Mouse (Mus musculus): Measurements from ENCODE around the gene Arhgef6.

The Arhgef6 gene

GRCm38 (mm10) chrX:57303188-57303878 is 35.2 kb downstream of the Arhgef6 start:
- DNase-seq (ENCODE audit: low spot score): no peak

GRCm38 (mm10) chrX:57298946-57299345 is 39.6 kb downstream of the Arhgef6 start:
- peak; percentile 13 for DNase-seq (ENCODE audit: low spot score)

- no peak for DNase-seq (ENCODE audit: low spot score)
These were observed 50.1 kb downstream of the Arhgef6 start for GRCm38 (mm10) chrX:57288458-57288857.

GRCm38 (mm10) chrX:57286281-57286680 is 52.2 kb downstream of the Arhgef6 start:
- DNase-seq (ENCODE audit: low spot score): no peak

GRCm38 (mm10) chrX:57282184-57282583 is 56.3 kb downstream of the Arhgef6 start:
- no peak for DNase-seq (ENCODE audit: low spot score)

- peak; percentile 7 for DNase-seq (ENCODE audit: low spot score)
These were observed 60.8 kb downstream of the Arhgef6 start for GRCm38 (mm10) chrX:57277560-57278335.

GRCm38 (mm10) chrX:57263515-57263914 is 75.0 kb downstream of the Arhgef6 start:
- no peak for DNase-seq (ENCODE audit: low spot score)

GRCm38 (mm10) chrX:57260744-57261143 is 77.8 kb downstream of the Arhgef6 start:
- DNase-seq (ENCODE audit: low spot score): no peak

GRCm38 (mm10) chrX:57253329-57254055 is 85.0 kb downstream of the Arhgef6 start:
- peak; percentile 10 for DNase-seq (ENCODE audit: low spot score)

- no peak for DNase-seq (ENCODE audit: low spot score)
These were observed 100.0 kb downstream of the Arhgef6 start for GRCm38 (mm10) chrX:57238572-57238971.

- no peak for DNase-seq (ENCODE audit: low spot score)
These were observed 102.5 kb downstream of the Arhgef6 start for GRCm38 (mm10) chrX:57235982-57236381.

- DNase-seq (ENCODE audit: low spot score): no peak
These were observed 104.9 kb downstream of the Arhgef6 start for GRCm38 (mm10) chrX:57233596-57233995.

- DNase-seq (ENCODE audit: low spot score): peak; percentile 1
These were observed 110.4 kb downstream of the Arhgef6 start for GRCm38 (mm10) chrX:57228178-57228577.

- no peak for DNase-seq (ENCODE audit: low spot score)
These were observed 115.2 kb downstream of the Arhgef6 start for GRCm38 (mm10) chrX:57223301-57223700.

- DNase-seq (ENCODE audit: low spot score): peak; percentile 4
These were observed 116.6 kb downstream of the Arhgef6 start for GRCm38 (mm10) chrX:57221881-57222280.

- no peak for DNase-seq (ENCODE audit: low spot score)
These were observed 119.0 kb downstream of the Arhgef6 start for GRCm38 (mm10) chrX:57219563-57219962.

- no peak for DNase-seq (ENCODE audit: low spot score)
These were observed 122.3 kb downstream of the Arhgef6 start for GRCm38 (mm10) chrX:57216271-57216670.

- no peak for DNase-seq (ENCODE audit: low spot score)
These were observed 123.0 kb downstream of the Arhgef6 start for GRCm38 (mm10) chrX:57215495-57215894.

- DNase-seq (ENCODE audit: low spot score): no peak
These were observed 125.7 kb downstream of the Arhgef6 start for GRCm38 (mm10) chrX:57212862-57213261.

GRCm38 (mm10) chrX:57211876-57212275 is 126.7 kb downstream of the Arhgef6 start, which contains the start of gene Cd40lg:
Gene Cd40lg (plus strand): TSS chrX:57212143.
- DNase-seq (ENCODE audit: low spot score): no peak

- DNase-seq (ENCODE audit: low spot score): no peak
These were observed 127.9 kb downstream of the Arhgef6 start for GRCm38 (mm10) chrX:57210591-57210990.

- no peak for DNase-seq (ENCODE audit: low spot score)
These were observed 138.1 kb downstream of the Arhgef6 start for GRCm38 (mm10) chrX:57200397-57200796.

GRCm38 (mm10) chrX:57198036-57198435 is 140.5 kb downstream of the Arhgef6 start:
- no peak for DNase-seq (ENCODE audit: low spot score)
